Mouse (Mus musculus) megakaryocyte, embryonic 14.5 days (primary cell): Measurements from ENCODE around the gene Tdg.

Experiments
- FLI1 ChIP-seq: IDR thresholded peaks from 2 replicates; pipeline ENCODE4 v1.6.1; 2012; ENCODE audit warnings: low read length, inconsistent platforms, mixed read lengths
- GATA1 ChIP-seq: IDR thresholded peaks from 3 replicates; pipeline ENCODE4 v1.6.1; 2012; ENCODE audit warnings: mixed read lengths, low read length, inconsistent platforms, borderline replicate concordance

- TF ChIP-seq GATA1 (no peak), FLI1 (no peak)
Observed at GRCm38 (mm10) chr10:82622235-82622634, 7.4 kb upstream of the Tdg start.
